Mouse (Mus musculus) liver, embryonic 14.5 days (tissue): ENCODE measurements around the gene Hsd11b1.

Experiments
- CTCF ChIP-seq: IDR thresholded peaks from 2 replicates; pipeline ENCODE4 v1.5.1; 2016; ENCODE audit warnings: antibody characterized with exemption, low read depth, control low read depth
- EP300 ChIP-seq: IDR thresholded peaks from 2 replicates; pipeline ENCODE4 v1.6.1; 2016; ENCODE audit warnings: antibody characterized with exemption, low read depth

- TF ChIP-seq CTCF = no peak
- no peak for TF ChIP-seq EP300
Measured at GRCm38 (mm10) chr1:193298141-193298765, 34.4 kb upstream of the Hsd11b1 start.
